Mouse (Mus musculus): ENCODE results near the gene Dmrtc1c1. TPM values are rescaled to one million over a fixed set of nuclear protein-coding genes. Genes with fewer than 3 reads are reported as not detected.
"Not testable (repeated sequence)": the region's sequence is repeated elsewhere in the genome, so short reads cannot be mapped to it uniquely, and the experiment has no call there.

Dmrtc1c1 gene
- not detected in 2 replicates for polyA plus RNA-seq (2012; ENCODE audit: insufficient read depth, insufficient read length, missing spikeins)

- H3K4me1 ChIP-seq (ENCODE audit: control insufficient read depth, insufficient read depth, low read length); H3K4me3 ChIP-seq (ENCODE audit: insufficient read depth, low read length); H3K27ac ChIP-seq (ENCODE audit: insufficient read depth, low read depth, low read length): not testable (repeated sequence)
Observed at GRCm38 (mm10) chrX:102802663-102803062, at the start of gene Dmrtc1c1. Gene Dmrtc1c1, plus strand, starts transcription at chrX:102802963.

- H3K27ac ChIP-seq (ENCODE audit: insufficient read depth, low read depth, low read length) = no peak overlapping the region
- H3K4me1 ChIP-seq (ENCODE audit: control insufficient read depth, insufficient read depth, low read length) = no peaks in the 10 kb centered on the region
- no peak for TF ChIP-seq CTCF (IDR thresholded peaks at IDR 0.05; ENCODE audit: low read depth, low read length)
- H3K4me3 ChIP-seq (ENCODE audit: insufficient read depth, low read length) = no peak overlapping the region
Observed at GRCm38 (mm10) chrX:102765878-102766277, 36.9 kb upstream of the Dmrtc1c1 start.

GRCm38 (mm10) chrX:102812311-102812710, 9.5 kb downstream of the Dmrtc1c1 start:
- H3K4me1 ChIP-seq (ENCODE audit: control insufficient read depth, insufficient read depth, low read length) = no peaks in the 10 kb centered on the region
- no peak overlapping the region for H3K27ac ChIP-seq (ENCODE audit: insufficient read depth, low read depth, low read length)
- TF ChIP-seq CTCF (IDR thresholded peaks at IDR 0.05; ENCODE audit: low read depth, low read length) (no peak), POLR2A (IDR thresholded peaks at IDR 0.05; ENCODE audit: borderline replicate concordance, low read depth, low read length) (no peak)
- no peak overlapping the region for H3K4me3 ChIP-seq (ENCODE audit: insufficient read depth, low read length)

GRCm38 (mm10) chrX:102854516-102854915, 51.8 kb downstream of the Dmrtc1c1 start, which contains the start of gene Dmrtc1c2:
Gene Dmrtc1c2, minus strand, starts transcription at chrX:102854616.
- H3K27ac ChIP-seq (ENCODE audit: insufficient read depth, low read depth, low read length); H3K4me1 ChIP-seq (ENCODE audit: control insufficient read depth, insufficient read depth, low read length); H3K4me3 ChIP-seq (ENCODE audit: insufficient read depth, low read length): not testable (repeated sequence)

Other genes with a start within 250 kb of the Dmrtc1c1 start
- gene Phka1, start 158.7 kb upstream of the Dmrtc1c1 start, polyA plus RNA-seq (2012; ENCODE audit: insufficient read depth, insufficient read length, missing spikeins) = 4.0 and 4.9 TPM in 2 replicates
- not detected in 2 replicates for gene Gm3880, start 116.0 kb upstream of the Dmrtc1c1 start, polyA plus RNA-seq (2012; ENCODE audit: insufficient read depth, insufficient read length, missing spikeins)
- gene Gm9112, start 95.3 kb upstream of the Dmrtc1c1 start, polyA plus RNA-seq (2012; ENCODE audit: insufficient read depth, insufficient read length, missing spikeins) = not detected in 2 replicates
- not detected in 2 replicates for gene Dmrtc1b, start 95.1 kb upstream of the Dmrtc1c1 start, polyA plus RNA-seq (2012; ENCODE audit: insufficient read depth, insufficient read length, missing spikeins)
- not detected in 2 replicates for gene Dmrtc1c2, start 51.7 kb downstream of the Dmrtc1c1 start, polyA plus RNA-seq (2012; ENCODE audit: insufficient read depth, insufficient read length, missing spikeins)
- gene 1700031F05Rik, start 65.0 kb downstream of the Dmrtc1c1 start, polyA plus RNA-seq (2012; ENCODE audit: insufficient read depth, insufficient read length, missing spikeins) = not detected in 2 replicates
- gene Dmrtc1a, start 105.7 kb downstream of the Dmrtc1c1 start, polyA plus RNA-seq (2012; ENCODE audit: insufficient read depth, insufficient read length, missing spikeins) = not detected in 2 replicates
- not detected in 2 replicates for gene 1700011M02Rik, start 105.9 kb downstream of the Dmrtc1c1 start, polyA plus RNA-seq (2012; ENCODE audit: insufficient read depth, insufficient read length, missing spikeins)
- gene 1700018G05Rik, start 125.4 kb downstream of the Dmrtc1c1 start, polyA plus RNA-seq (2012; ENCODE audit: insufficient read depth, insufficient read length, missing spikeins) = not detected in 2 replicates

Measured in bone marrow macrophage, adult 2 months (primary cell).